Mouse (Mus musculus) liver, embryonic 13.5 days (tissue): ENCODE results near the gene Kmt2e. TPM values are rescaled to one million over a fixed set of nuclear protein-coding genes. Genes with fewer than 3 reads are reported as not detected.

Experiments used
- ATAC-seq: fragments of 200-750 bp; cut with Nextera tagmentation; 2 replicates; pipeline ENCODE4 v1.8.0; 2017; ENCODE audit warnings: low read depth, mild to moderate bottlenecking, moderate number of reproducible peaks, moderate library complexity
- DNase-seq: peaks from one replicate; pipeline ENCODE4 v3.0.0; 2022
- H3K27ac ChIP-seq: fragments of 300-500 bp; sonication (generic); 2 replicates; pipeline ENCODE4 v1.5.1; 2015; ENCODE audit warnings: moderate library complexity, mild to moderate bottlenecking, inconsistent platforms
- H3K27me3 ChIP-seq: fragments of 300-500 bp; sonication (generic); 2 replicates; pipeline ENCODE4 v1.6.1; 2015; ENCODE audit warnings: mild to moderate bottlenecking, inconsistent platforms
- H3K36me3 ChIP-seq: fragments of 300-500 bp; sonication (generic); 2 replicates; pipeline ENCODE4 v1.6.1; 2015; ENCODE audit warnings: mild to moderate bottlenecking, inconsistent platforms
- H3K4me1 ChIP-seq: fragments of 300-500 bp; sonication (generic); replicated peaks from 2 replicates; pipeline ENCODE4 v1.6.1; 2015; ENCODE audit warnings: inconsistent platforms
- H3K4me2 ChIP-seq: fragments of 300-500 bp; sonication (generic); 2 replicates; pipeline ENCODE4 v1.6.1; 2015; ENCODE audit warnings: inconsistent platforms, mild to moderate bottlenecking, moderate library complexity
- H3K4me3 ChIP-seq: fragments of 300-500 bp; sonication (generic); replicated peaks from 2 replicates; pipeline ENCODE4 v1.5.1; 2015; ENCODE audit warnings: mild to moderate bottlenecking, inconsistent platforms
- H3K9ac ChIP-seq: fragments of 300-500 bp; sonication (generic); 2 replicates; pipeline ENCODE4 v1.6.1; 2015; ENCODE audit warnings: mild to moderate bottlenecking, inconsistent platforms
- H3K9me3 ChIP-seq: fragments of 300-500 bp; sonication (generic); replicated peaks from 2 replicates; pipeline ENCODE4 v1.6.1; 2016; ENCODE audit warnings: inconsistent platforms
- WGBS: fragments of 180-500 bp; shearing (Covaris S2); methylation state at CpG from one replicate; pipeline ENCODE4 v1.1.7; 2015; ENCODE audit not compliant: insufficient replicate concordance; 5-methylcytosine and 5-hydroxymethylcytosine counted together
- polyA plus RNA-seq: library from polyadenylated mRNA; unstranded; fragments of >200 nt; fragmentation: Nextera tagmentation; extraction: Ambion mirVana; gene quantifications from 2 replicates; pipeline ENCODE4 v1.2.1, GENCODE M21; 2015

Gene Kmt2e
- polyA plus RNA-seq, 1 experiment from 2014 or later = 37.1 TPM

DNA sequence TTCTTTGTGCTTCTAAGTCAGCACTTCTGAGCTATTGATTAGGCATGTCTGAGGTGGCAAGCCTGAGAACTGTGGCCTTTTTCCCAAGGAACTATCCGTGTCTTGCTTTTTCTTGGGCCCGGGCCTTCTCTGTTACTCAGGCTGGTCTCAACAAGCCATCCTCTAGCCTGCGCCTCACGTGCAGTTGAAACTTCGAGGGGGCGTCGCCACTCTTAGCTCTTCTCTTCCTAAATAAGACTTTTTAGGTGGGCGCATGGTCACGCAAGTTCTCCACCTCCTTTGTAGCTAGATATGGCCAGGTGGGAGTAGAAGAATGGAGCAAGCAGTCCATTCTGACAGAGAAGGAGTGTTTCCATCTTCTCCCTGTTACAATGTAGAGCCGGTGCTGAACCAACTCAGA, 22.6 kb upstream of the Kmt2e start:
- Histone ChIP-seq H3K27me3 (no peaks in the 10 kb centered on the region), H3K9ac (no peak overlapping the region)
- WGBS = 86% methylated on average over 10 of the region's 10 CpGs

DNA sequence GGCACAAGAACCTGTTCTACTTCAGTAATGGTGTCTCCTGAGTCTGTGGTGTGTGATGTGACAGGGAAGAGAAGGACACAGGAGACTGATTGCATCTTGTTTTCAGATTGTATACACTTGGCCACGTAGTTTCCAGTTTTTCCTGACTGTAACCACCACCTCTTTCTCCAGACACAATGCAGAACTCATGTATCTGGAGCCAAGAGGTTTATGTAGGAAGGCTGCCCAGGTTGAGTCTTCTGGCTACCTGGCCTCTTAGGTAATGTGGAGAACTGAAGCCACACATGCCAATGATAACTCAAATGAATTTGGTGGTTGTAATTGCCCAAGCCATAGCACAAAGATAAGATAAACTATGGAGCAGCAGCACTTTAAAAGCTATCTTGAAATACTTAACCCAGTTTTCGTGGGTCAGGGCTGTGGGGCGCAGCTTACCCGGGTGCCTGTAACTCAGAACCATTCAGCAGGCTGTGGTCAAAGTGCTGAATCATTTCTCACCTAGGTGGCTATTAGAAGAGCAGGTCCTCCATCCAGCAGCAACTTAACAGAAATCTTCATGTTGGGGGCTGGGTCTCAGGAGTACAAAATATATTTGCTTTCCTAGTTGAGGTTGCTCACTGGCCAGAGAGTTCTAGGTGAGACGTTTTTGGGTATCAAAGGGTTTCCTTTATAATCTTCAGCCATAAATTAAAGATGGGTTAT, 21.8 kb upstream of the Kmt2e start:
- Histone ChIP-seq H3K36me3 (peaks cover 28% of the 10 kb centered on the region), H3K9me3 (no peaks in the 10 kb centered on the region), H3K27me3 (no peaks in the 10 kb centered on the region), H3K4me1 (peaks cover 62% of the 10 kb centered on the region), H3K4me2 (no peak overlapping the region), H3K4me3 (no peak overlapping the region), H3K9ac (no peak overlapping the region), H3K27ac (no peak overlapping the region)
- DNase-seq (no peak), ATAC-seq (no peak)
- WGBS = 56% methylated on average over 5 of the region's 5 CpGs

More for the DNA sequence above, 22.6 kb upstream of the Kmt2e start:
- no peak for ATAC-seq
- no peak for DNase-seq
- peaks cover 54% of the 10 kb centered on the region for H3K4me1 ChIP-seq
- no peaks in the 10 kb centered on the region for H3K9me3 ChIP-seq
- no peak overlapping the region for H3K4me2 ChIP-seq
- peaks cover 28% of the 10 kb centered on the region for H3K36me3 ChIP-seq
- H3K27ac ChIP-seq = no peak overlapping the region
- H3K4me3 ChIP-seq = no peak overlapping the region

DNA sequence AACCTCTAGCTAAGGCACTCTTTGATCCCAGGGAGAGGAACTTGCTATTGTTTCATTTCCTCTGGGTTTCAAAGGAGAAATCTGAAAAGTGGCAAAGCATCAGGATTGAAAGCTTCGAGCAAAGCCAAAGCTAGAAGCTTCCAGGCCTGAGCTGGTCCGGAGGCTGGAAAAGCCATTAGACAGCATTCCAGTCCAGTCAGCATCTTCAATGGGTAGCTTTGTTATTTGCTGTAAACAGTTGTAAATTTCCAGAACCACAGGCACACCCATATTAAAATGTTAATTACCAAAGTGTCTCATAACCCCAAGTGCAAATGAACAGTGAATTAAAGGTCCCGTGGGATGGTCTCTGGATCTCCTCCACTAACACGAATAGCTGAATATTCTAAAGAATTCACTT, 21.2 kb upstream of the Kmt2e start:
- Histone ChIP-seq H3K4me3 (no peak overlapping the region), H3K9me3 (no peaks in the 10 kb centered on the region), H3K27ac (no peak overlapping the region), H3K27me3 (no peaks in the 10 kb centered on the region), H3K36me3 (peaks cover 28% of the 10 kb centered on the region), H3K4me2 (no peak overlapping the region), H3K9ac (no peak overlapping the region), H3K4me1 (peaks cover 68% of the 10 kb centered on the region)
- no peak for ATAC-seq
- WGBS = 85% methylated on average over 4 of the region's 4 CpGs
- DNase-seq = no peak

DNA sequence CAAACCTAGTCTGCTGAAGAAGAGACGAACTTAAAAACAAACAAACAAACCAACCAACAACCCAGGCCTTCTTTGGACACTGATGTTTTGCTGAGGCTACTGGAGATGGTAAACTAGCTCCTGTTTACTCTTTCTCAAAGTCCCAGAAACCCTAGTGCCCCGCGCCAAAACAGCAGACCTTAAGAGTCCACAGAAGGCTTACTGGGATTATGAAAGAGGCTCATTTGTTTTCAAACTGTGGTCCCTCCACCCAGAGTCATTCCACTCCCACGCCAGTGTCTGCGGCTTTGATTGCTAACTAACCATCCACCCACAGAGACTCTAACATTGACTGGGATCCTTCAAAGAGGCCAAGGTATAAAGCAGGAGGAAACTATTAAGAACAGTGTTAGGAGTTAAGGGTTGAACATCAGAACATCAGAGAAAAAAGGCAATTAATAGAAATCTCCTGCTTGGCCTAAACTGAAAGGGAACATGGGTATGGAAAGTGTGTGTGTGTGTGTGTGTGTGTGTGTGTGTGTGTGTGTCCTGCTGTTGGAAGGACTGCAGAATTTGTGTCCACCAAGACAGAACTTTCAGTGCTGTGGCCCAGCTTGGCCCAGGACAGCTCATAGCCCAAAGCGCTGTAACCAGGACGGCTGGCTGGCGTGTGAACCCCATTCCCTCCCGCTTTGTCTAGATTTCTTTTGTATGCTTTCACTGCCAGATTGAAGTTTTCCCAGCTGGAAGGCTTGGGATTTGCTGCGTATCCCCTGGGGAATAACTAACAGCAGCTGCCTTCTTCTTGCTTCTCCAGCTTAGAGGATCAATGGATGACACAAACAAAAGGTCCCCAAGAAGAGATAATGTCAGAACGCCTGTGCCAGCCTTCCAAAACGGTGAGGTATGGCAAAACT, 20.4 kb upstream of the Kmt2e start:
- no peaks in the 10 kb centered on the region for H3K27me3 ChIP-seq
- H3K36me3 ChIP-seq = peaks cover 28% of the 10 kb centered on the region
- ATAC-seq (no peak), DNase-seq (no peak)
- H3K9ac ChIP-seq = no peak overlapping the region
- no peak overlapping the region for H3K27ac ChIP-seq
- no peak overlapping the region for H3K4me3 ChIP-seq
- no peaks in the 10 kb centered on the region for H3K9me3 ChIP-seq
- H3K4me2 ChIP-seq = no peak overlapping the region
- H3K4me1 ChIP-seq = peaks cover 74% of the 10 kb centered on the region
- 73% methylated on average over 12 of the region's 12 CpGs for WGBS

DNA sequence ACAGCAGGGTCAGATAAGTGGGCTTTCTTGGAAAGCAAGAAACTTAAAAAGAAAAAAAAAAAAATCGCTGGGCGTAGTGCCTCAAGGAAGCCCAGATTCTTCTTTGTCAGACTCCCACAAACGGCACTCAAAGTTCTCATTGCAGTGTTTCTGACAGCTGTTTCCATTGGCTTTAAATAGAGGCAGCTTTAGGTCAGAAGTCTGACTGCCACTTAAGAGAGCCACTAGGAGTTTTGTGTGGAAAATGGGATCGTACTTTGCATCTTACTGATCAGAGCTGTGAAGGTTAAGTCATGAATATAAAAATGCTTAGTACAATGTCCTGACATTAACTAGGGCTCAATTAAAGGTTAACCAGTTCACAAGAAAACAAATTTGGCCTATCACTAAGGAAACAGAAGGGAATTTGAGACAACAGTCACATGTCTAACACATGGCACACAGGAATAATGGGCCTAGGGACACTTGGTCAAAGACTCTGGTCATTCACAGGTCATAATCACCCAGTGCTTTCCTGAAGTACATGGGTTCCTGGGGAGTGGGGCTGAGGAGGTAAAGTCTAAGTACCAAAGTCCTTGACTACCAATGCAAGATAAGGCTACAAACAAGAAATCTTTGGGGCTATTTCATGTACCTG, 19.6 kb upstream of the Kmt2e start:
- H3K4me1 ChIP-seq = peaks cover 82% of the 10 kb centered on the region
- WGBS = 56% methylated on average over 4 of the region's 4 CpGs
- H3K9ac ChIP-seq = no peak overlapping the region
- no peak overlapping the region for H3K27ac ChIP-seq
- no peaks in the 10 kb centered on the region for H3K9me3 ChIP-seq
- H3K27me3 ChIP-seq = no peaks in the 10 kb centered on the region
- ATAC-seq (no peak), DNase-seq (no peak)
- H3K4me3 ChIP-seq = no peak overlapping the region
- no peak overlapping the region for H3K4me2 ChIP-seq
- H3K36me3 ChIP-seq = peaks cover 26% of the 10 kb centered on the region

DNA sequence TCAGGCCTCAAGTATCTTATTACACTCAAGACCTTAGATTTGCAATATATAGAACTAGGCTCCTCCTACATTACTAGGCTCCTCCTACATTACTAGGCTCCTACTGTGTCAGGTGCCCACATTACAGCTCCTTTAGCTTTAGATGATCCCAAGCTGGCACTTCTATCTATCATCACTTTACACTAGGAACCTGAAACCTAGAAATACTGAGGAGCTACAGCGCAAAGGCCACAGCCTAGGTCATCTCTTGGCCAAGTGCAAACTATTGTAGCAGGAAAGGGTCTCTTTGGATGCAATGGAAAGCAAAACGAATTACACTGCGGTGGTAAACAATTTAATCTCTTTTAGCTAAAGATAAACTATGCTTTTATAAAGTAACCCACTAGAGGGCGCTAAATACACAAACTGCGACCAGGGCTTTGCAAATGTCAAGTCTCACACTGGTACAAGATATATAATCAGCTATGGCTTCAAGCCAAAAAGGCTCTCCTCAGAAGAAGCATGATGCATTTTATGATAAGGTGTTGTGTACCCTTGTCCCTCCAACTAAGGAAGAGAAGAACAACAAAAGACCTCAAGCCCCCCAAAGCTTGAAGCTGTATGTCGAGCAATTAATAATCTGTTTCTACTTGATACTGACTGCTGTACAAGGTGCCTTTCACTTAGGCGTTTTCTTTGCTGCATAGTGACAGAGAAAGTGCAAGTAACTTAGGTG, 18.5 kb upstream of the Kmt2e start:
- peaks cover 17% of the 10 kb centered on the region for H3K36me3 ChIP-seq
- 26% methylated on average over 7 of the region's 7 CpGs for WGBS
- ATAC-seq = peak; percentile 53
- no peak for DNase-seq
- no peak overlapping the region for H3K4me3 ChIP-seq
- no peak overlapping the region for H3K9ac ChIP-seq
- peak overlapping the region; percentile 33 for H3K4me2 ChIP-seq
- no peaks in the 10 kb centered on the region for H3K9me3 ChIP-seq
- H3K27ac ChIP-seq = peak overlapping the region; percentile 56
- H3K4me1 ChIP-seq = peaks cover 89% of the 10 kb centered on the region
- no peaks in the 10 kb centered on the region for H3K27me3 ChIP-seq

DNA sequence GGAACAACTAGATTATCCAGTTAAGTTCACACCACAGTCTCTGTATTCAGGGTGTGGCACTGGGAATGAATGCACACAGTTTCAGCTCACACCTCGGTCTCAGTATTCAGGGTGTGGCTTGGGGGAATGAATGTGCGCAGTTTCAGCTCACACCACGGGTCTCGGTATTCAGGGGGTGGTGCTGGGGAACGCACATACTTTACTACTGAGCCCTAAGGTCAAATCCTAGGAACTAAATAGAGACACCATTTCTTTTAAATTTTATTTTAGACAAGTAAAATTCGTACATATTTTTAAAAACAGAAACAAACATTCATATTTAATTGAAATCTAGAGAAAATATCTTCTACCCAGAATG, 18.0 kb upstream of the Kmt2e start:
- no peaks in the 10 kb centered on the region for H3K27me3 ChIP-seq
- no peak overlapping the region for H3K9ac ChIP-seq
- DNase-seq (no peak), ATAC-seq (peak; percentile 60)
- no peak overlapping the region for H3K4me3 ChIP-seq
- H3K9me3 ChIP-seq = no peaks in the 10 kb centered on the region
- H3K27ac ChIP-seq = peak overlapping the region; percentile 56
- WGBS = 40% methylated on average over 6 of the region's 6 CpGs
- H3K36me3 ChIP-seq = peaks cover 12% of the 10 kb centered on the region; the same call in 1 of the 2 replicates
- H3K4me2 ChIP-seq = peak overlapping the region; percentile 33
- H3K4me1 ChIP-seq = peaks cover 88% of the 10 kb centered on the region

DNA sequence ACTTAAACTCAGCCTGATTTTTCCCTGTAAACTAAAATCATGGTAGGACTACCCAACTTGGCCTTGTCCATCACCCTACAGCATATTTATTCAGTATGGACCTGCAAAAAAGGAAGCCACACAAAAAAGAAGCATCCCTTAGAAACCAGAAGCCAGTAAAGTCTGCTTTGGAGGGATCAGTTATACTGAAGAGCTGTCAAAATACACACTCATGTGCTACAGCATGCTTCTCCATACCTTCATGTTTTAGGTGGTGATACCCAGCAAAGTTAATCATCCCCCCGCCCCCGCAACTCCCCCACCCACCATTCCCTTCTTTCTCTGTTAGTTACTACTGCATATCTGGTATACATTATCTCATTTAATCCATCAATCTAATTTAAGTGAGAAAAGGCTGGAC, 16.5 kb upstream of the Kmt2e start:
- Histone ChIP-seq H3K4me2 (peak overlapping the region; percentile 82), H3K9ac (peak overlapping the region; percentile 83), H3K27ac (peak overlapping the region; percentile 86), H3K27me3 (no peaks in the 10 kb centered on the region), H3K36me3 (peaks cover 8% of the 10 kb centered on the region), H3K4me1 (peaks cover 79% of the 10 kb centered on the region), H3K4me3 (peak overlapping the region; percentile 78), H3K9me3 (no peaks in the 10 kb centered on the region)
- WGBS = 63% methylated on average over 2 of the region's 2 CpGs
- ATAC-seq = no peak
- no peak for DNase-seq

DNA sequence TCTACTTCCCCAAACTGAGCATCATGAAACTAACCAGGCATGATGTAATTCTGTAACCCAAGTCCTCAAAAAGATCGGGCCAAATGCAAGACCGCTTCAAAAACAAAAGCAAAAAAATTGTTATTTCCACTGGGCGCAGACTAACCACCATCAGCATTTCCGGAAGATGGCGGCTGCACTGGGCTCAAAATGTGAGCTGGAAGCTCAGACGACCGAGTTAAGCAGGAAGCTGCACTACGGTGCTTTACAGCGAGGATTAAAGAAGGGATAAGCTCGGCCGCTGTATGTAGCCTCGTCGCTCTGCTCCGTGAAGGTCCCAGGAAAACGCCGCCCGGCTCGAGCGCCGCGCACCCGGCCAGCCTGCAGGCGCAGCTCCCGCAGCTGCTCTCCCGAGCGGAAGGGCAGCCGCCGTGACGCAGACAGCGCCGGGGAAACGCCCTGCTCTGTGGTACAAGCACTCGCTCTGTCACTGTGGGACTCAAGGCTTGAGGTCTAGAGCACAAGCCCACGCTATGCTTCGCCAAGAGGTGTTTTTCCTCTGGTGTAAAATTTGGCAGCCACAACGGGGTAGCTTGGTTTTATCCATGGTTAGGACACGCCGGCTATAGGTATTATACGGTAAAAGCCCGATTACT, 16.0 kb upstream of the Kmt2e start:
- no peaks in the 10 kb centered on the region for H3K27me3 ChIP-seq
- H3K4me3 ChIP-seq = peak overlapping the region; percentile 78
- under 1% methylated on average over 40 of the region's 40 CpGs for WGBS
- H3K4me1 ChIP-seq = peaks cover 73% of the 10 kb centered on the region
- no peaks in the 10 kb centered on the region for H3K9me3 ChIP-seq
- DNase-seq = peak; percentile 77
- H3K27ac ChIP-seq = peak overlapping the region; percentile 86
- peaks cover 14% of the 10 kb centered on the region for H3K36me3 ChIP-seq
- peak; percentile 93 for ATAC-seq
- H3K9ac ChIP-seq = peak overlapping the region; percentile 83
- peak overlapping the region; percentile 82 for H3K4me2 ChIP-seq

DNA sequence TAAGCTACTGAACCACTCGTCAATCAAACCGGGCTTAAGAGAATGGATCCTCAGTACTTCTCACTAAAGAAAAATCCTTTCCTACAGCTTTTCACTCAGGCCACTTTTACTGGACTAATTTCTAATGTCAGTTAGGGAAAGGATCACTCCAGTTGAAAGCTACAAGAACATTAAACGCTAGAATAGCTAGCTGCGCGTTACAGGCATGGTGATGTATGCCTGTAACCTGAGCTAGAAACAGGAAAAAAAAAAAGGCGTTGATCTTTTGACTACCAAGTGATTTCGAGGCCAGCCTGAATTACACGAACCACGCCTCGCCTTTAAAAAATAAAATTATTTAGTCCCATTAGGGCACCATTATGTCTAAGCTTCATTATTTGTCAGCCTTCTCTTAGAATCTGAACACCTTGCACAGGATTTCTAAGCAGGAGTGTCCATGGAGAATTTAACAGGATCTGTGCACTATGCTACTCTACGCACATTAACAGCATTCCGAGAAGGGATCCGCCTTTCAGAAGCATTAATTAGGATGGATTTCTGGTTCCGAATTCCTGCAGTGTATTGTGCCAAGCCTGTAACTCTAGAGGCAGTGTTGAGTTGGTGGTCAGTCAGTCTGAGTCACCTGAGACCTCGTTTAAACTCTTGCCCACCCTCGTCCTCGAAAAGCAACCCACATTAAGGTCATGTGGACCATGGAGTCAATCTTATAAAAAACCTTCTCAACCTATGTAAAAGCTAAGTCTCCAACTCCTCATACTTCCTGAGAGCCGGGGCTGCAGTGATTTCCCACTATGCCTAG, 15.2 kb upstream of the Kmt2e start:
- Histone ChIP-seq H3K4me1 (peaks cover 66% of the 10 kb centered on the region), H3K27ac (peak overlapping the region; percentile 86), H3K27me3 (no peaks in the 10 kb centered on the region), H3K9me3 (no peaks in the 10 kb centered on the region), H3K36me3 (peaks cover 20% of the 10 kb centered on the region), H3K4me3 (peak overlapping the region; percentile 78), H3K9ac (peak overlapping the region; percentile 83), H3K4me2 (peak overlapping the region; percentile 82)
- WGBS = 9% methylated on average over 18 of the region's 18 CpGs
- DNase-seq (no peak), ATAC-seq (peak; percentile 3; the same call in 1 of the 2 replicates)
